Mouse (Mus musculus) urinary bladder, postnatal 14 days (tissue): ENCODE data around the gene Mylk2.

Experiments
- DNase-seq: peaks from one replicate; pipeline ENCODE4 v3.0.0; 2021; ENCODE audit warnings: low spot score

Mylk2 gene

DNA sequence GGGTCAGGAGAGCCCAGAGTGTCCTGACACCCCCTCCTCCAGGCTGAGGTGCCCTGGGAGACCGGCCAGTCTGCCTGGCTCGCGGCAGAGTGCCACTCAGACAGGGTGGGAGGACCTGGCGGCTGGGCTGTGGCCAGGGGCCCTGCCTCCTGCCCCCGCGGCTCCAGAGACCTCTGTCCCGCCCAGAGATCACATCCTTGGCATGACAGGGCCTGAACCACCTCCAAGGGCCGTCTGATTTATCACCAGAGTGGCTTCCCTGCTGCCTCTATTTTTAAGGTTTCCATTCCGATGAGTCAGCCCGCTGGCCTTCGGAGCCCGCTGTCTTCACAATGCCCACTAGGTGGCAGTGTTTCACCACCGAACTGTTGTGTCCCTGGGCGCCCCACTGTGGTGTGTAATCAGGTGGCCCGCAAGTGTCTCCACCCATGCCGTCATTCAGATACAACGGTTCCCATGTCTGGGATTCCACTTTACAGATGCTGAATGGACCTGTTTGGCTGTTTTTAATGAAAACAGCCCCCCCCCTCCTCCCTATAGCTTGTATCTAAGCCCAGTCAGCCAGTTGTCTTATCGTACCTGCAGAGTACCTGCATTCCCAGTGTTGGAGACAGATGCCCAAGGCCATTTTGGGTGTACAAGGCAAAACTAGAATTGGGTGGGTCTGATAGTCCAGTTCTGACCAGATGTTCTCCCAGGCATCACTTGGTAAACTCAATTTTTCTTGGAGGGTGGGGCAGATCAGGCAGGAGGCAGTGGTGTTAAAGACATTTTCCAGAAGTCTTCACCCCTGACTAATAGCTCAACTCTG, 3.4 kb downstream of the Mylk2 start:
- DNase-seq: peak; percentile 89

DNA sequence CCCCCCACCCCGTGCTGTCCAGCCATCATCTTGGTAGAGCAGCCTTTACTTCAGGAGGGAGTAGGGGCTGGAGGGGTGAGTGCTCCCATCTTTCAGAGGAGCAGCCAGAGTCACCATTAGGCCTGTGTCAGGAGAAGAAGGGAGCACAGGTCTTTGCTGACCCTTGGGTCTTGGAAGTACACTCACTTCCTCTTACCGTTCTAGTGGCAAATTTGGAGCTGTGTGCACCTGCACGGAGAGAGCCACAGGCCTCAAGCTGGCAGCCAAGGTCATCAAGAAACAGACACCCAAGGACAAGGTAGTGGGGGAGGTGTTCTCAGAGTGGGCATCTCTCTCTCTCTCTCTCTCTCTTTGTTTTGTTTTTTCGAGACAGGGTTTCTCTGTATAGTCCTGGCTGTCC, 4.3 kb downstream of the Mylk2 start:
- DNase-seq: no peak

DNA sequence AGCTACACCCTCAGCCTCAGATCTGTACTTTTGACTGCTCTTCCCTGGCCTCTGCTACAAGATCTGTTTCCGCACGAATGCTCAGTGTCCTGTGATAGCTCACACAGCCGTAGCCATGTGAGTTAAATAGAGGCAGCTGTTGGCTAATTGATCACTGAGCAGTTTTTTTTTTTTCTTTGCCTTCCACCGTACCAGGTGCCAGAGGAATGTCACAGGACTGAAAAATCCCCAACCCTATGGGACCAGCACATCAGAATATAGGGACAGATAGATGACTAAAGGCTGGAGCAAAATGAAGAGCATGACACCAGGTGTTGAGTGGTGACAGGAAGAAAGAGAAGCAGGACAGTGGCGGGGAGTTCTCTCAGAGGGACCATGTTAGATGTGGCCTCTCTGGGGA, 5.0 kb downstream of the Mylk2 start:
- no peak for DNase-seq

- DNase-seq: no peak
These were observed 6.5 kb downstream of the Mylk2 start for GRCm38 (mm10) chr2:152917671-152918070.

GRCm38 (mm10) chr2:152922376-152922775, 11.2 kb downstream of the Mylk2 start:
- no peak for DNase-seq

DNA sequence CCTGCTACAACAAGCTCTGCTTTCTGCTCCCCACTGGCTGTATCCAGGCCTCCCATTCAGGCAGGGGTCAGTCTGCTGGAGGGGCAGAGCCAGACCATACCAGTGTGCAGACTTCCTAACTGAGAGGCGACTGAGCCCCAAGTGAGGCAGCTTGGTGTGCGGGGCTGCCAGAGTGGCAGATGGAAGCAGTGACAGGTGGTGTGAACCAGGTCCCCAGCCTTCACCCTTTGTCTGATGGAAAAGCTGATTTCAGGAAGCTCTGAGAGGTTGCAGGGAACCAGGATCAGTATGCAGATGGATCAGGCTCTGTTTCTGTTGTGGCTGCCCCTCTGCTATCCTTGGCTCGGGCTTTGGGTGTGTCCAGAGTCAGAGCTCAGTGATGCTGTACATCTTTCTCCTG, 12.5 kb downstream of the Mylk2 start:
- DNase-seq: no peak

GRCm38 (mm10) chr2:152924128-152924527, 13.0 kb downstream of the Mylk2 start:
- DNase-seq: no peak

DNA sequence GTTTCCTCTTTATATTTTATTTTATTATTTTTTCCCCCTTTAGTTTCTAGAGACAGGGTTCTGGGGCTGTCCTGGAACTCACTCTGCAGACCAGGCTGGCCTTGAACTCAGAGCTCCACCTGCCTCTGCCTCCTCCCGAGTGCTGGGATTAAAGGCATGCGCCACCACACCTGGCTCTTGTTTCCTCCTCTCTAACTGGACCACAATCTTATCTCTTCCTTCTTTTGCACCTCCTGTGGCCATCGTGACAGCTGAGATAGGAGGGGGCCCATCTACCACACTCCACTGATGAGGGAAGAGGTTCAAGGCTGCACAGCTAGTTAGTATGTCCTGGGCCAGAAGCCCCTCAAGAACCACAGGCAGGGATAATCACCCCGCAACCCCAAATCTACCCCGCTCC, 13.4 kb downstream of the Mylk2 start:
- DNase-seq: no peak

GRCm38 (mm10) chr2:152925189-152925872, 14.2 kb downstream of the Mylk2 start:
- DNase-seq: peak; percentile 44

DNA sequence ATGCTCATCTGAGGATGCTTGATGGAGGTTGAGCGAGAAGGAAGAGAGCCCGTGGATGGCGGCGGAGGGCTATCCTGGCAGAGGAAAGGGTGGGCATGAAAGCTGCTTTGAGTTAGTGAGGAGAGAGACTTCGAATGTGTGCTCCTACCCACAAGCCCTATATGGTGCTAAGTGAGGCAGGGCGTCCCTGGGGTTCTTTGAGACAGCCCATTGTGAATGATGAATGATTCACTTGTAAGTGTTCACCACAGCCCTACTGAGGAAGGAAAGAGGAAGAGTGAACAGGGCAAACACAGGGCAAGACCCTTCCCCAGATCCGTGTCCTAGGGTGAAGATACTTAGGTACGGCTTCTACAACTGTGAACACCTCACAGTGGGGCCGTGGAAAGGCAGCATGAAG, 15.7 kb downstream of the Mylk2 start:
- DNase-seq: no peak

DNA sequence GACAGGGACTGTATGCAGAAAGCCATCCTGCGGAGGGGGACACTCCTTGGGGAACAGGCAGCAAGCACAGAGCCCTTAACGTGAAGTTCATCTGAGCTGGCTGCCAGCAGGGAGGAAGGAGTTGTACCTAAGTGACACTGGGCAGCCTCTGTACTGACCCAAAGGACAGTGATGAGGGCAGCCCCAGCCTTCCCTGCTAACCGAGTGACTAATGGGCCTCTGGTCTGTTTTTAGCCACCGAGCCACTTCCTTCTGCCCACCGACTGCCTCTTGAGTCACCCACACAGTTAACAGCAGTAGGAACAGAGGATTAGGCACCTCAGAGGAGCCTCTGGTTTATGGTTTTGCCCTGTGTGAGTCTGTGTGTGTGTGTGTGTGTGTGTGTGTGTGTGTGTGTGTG, 16.2 kb downstream of the Mylk2 start:
- DNase-seq: no peak

GRCm38 (mm10) chr2:152928219-152928987, 17.3 kb downstream of the Mylk2 start:
- DNase-seq: no peak

- DNase-seq: no peak
These were observed 17.8 kb downstream of the Mylk2 start for GRCm38 (mm10) chr2:152928988-152929370.

DNA sequence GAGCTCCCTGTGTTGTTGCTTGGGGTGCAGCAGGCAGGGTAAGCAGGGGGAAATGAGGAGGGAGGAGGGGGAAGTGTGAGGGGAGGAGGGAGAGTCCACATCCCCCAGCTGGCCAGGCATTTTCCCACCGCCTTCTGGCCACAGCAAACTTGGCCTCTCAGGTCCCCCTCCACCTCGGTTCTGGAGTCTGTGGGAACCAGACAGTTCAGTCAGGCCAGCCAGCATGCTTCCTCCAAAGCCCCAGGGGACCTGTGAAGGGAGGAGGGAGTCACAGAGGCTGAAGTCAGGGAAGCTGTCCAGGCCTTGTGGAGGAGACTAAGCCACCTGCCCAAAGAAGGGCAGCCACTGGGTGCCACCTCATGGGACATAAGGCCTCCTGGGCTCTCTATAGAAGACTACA, 19.1 kb downstream of the Mylk2 start:
- no peak for DNase-seq

DNA sequence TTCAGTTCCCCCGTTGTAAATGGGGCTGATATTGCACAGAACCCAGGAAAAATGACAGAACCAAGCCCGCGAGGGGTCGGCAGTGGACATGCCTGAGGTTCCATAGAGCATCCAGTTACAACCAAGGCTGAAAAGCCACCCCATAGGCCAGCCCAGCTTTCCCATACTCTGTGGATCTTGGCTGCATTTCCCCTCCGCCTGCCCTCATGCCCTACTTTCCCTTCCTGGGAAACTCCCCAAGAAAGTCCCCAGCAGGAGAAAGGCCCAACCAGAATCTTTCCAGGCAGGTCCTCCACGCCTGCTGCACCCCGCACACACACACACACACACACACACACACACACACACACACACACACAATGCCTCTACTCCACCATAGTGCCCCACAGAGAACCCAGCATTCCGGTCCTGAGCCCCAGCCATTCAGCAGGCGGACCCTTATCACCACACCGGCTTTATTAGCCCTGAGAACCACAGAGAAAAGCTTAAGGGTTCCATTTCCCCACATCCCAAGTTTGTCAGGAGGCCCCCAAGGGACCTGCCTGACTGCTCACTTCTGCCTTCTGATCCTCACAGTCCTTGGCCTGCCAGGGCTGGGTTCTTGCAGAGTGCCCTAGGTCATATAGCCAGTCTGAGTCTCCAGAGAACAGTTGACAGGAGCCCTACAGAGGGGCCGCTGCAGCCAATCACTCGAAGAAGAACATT, 20.5 kb downstream of the Mylk2 start:
- no peak for DNase-seq

- DNase-seq: peak; percentile 42
These were observed 21.9 kb downstream of the Mylk2 start, which contains the start of gene Foxs1 for GRCm38 (mm10) chr2:152933048-152933447. Foxs1 (minus strand) TSS chr2:152933208.

DNA sequence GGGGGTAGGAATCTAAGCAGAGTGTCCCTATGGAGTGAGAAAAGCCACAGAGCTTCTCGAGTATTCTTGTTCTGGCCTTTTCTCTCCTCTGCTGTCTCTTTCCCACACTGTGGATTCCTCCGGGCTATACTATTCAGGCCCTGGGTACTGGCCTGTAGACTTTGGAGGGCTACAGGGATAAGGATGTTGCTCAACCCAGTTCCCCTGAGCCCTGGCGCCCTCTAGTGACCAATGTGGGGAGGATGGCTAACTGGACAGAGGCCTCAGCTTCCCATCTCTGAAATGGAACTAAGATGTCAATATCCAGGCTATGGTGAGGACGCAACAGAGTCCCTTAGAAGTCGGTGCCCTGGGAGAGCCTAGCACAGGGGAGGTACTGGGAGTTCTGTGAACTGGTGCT, 22.5 kb downstream of the Mylk2 start:
- DNase-seq: peak; percentile 70

- peak; percentile 36 for DNase-seq
These were observed 28.7 kb downstream of the Mylk2 start for GRCm38 (mm10) chr2:152939846-152940245.

DNA sequence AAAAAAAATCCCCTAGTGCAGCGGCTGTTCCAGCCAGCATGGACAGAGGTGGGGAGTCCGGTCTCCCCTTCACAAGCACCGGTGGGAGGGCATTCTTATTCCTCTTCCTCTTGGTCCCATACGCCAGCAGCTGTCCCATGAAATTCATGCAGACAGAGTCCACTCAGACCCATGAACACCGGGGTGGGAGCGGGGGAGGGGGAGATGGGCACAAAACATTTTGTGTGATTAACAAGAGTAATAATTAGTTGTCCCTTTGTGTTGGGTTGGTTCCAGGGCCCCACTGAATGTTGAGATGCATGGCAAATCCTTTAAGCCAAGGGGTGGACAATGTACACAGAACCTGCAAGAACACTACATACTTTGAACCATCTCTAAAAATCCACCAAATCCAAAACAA, 30.0 kb downstream of the Mylk2 start:
- no peak for DNase-seq

- no peak for DNase-seq
These were observed 30.6 kb downstream of the Mylk2 start for GRCm38 (mm10) chr2:152941776-152942175.

DNA sequence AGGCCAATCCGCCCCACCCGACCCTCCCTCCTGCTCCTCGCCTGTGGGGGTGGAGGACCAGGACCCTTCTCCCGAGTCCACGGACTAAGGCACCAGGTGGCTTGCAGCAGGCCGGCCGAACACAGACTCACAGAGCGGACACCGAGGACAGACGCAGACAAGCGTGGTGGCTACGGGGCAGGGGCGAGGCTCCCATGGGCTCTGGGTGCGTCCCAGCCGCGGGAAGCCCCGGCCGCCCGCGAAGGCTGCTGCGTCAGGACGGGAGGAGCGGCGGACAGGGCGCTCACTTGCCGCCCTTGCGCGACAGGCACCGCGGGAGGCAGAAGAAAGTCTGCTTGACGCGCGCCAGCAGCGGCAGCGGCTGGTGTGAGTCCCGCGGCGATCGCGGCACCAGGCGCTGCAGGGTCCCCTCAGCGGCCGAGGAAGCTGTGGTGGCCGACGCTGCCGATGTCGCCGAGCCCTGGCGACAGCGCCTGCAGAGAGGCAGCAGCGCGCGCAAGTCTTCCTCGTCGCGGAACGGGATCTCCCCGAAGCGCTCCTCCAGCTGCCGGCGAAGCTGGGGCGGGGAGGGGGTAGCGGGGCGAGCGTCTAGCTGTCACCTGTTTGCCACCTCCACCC, 31.9 kb downstream of the Mylk2 start:
- no peak for DNase-seq

DNA sequence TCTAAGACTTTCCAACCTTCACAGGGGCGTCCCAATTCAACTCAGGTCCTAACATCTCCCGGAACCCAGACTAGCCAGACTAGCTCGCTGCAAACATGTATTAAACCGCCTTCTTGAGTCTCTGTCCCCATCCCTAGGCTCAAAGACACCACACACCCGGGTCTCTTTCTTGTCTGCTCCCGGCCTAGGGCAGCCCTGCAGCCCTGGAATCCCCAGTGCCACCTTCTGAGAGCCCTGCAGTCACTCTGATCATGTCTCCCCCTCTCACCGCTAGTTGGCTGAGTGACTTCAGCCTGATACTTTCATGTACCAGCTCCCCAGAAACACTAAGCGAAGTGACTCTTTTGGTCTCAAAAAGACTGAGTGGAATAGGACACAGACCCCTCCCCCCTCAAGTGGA, 32.4 kb downstream of the Mylk2 start:
- DNase-seq: no peak
